Mouse (Mus musculus): ENCODE results near the gene Gm12830.

DNA sequence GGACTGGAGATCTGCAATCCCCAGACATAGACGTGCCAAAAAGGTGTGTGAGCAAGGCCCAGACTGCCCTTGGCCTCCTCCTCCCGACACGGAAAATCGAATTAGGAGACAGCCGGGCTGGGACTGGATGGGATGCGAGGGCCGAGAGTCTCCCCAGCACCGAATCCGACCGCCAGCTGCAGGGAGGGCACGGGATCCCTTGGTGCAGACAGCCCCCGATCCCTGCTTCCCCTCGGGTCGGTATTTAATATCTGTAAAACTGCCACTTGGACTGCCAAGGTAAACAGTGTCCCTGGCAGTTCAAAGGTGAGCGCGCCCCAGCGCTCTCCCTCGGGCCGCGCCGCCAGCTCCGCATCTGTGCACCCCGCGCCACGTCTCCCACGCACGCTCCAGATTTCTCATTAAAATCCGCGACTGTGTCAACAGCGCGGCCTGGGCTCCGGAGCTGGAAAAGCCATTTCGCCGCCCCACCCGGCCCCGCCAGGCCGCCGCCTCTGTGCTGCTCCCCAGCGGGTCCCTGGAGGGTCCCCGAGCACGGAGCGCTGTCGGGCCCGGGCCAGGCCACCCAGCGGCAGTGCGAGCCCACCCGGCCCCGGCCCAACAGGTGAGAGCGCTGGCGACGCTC is 21.7 kb downstream of the Gm12830 start:
- no peak for TF ChIP-seq CTCF (IDR thresholded peaks at IDR 0.05; ENCODE audit: low read depth, low read length)
- no peak for TF ChIP-seq POLR2A (IDR thresholded peaks at IDR 0.05; ENCODE audit: borderline replicate concordance, low read depth, low read length)

Measured in bone marrow macrophage, adult 2 months (primary cell).